In genomic region chr2:165320531-165321150, GRCm38 (mm10) we compare ENCODE assay signal across 7 mouse cellular contexts. TPM values are rescaled to one million over a fixed set of nuclear protein-coding genes. Genes with fewer than 3 reads are reported as not detected.
DNase-seq lines count a peak whose midpoint lies in the region; ATAC-seq and TF ChIP-seq lines count a peak whose summit lies in the region.

No protein-coding gene starts in this region.

- H3K4me2 ChIP-seq in heart, embryonic 16.5 days (ENCODE audit: low read depth, low read length), result peak overlapping the region; percentile 35; the same call in 1 of the 2 replicates
- H3K4me2 ChIP-seq in liver, embryonic 13.5 days, result peak overlapping the region; percentile 22; the same call in 1 of the 2 replicates

- no peak for TF ChIP-seq CTCF in cortical plate, adult 2 months (IDR thresholded peaks at IDR 0.05; ENCODE audit: extremely low read depth, insufficient read depth, low read length)

- WGBS in heart, embryonic 16.5 days, result 32% methylated on average over 12 of the region's 12 CpGs
- 27% methylated on average over 12 of the region's 12 CpGs for WGBS in liver, embryonic 13.5 days (ENCODE audit: insufficient replicate concordance)

- H3K36me3 ChIP-seq in heart, embryonic 16.5 days (ENCODE audit: control insufficient read depth, insufficient read depth), result 0 out of 2 replicates have a peak, but pooled peaks cover 3% of the 10 kb centered on the region
- peaks cover 5% of the 10 kb centered on the region for H3K36me3 ChIP-seq in liver, embryonic 13.5 days

- peak overlapping the region; percentile 15; the same call in 1 of the 2 replicates for H3K9ac ChIP-seq in heart, embryonic 16.5 days (ENCODE audit: low read length)
- no peak overlapping the region for H3K9ac ChIP-seq in liver, embryonic 13.5 days

- no peaks in the 10 kb centered on the region for H3K27me3 ChIP-seq in heart, embryonic 16.5 days (ENCODE audit: control insufficient read depth, insufficient read depth, low read length)
- H3K27me3 ChIP-seq in liver, embryonic 13.5 days, result no peaks in the 10 kb centered on the region

- no peaks in the 10 kb centered on the region for H3K9me3 ChIP-seq in heart, embryonic 16.5 days (replicated peaks; ENCODE audit: control insufficient read depth, low read length)
- H3K9me3 ChIP-seq in liver, embryonic 13.5 days (replicated peaks), result no peaks in the 10 kb centered on the region

- TF ChIP-seq POLR2A in cortical plate, adult 2 months (IDR thresholded peaks at IDR 0.05; ENCODE audit: extremely low read depth, insufficient read depth, low read length), result no peak

- H3K4me3 ChIP-seq in cortical plate, adult 2 months (ENCODE audit: insufficient read depth, low read length), result no peak overlapping the region
- H3K4me3 ChIP-seq in heart, embryonic 16.5 days (ENCODE audit: low read length), result no peak overlapping the region
- H3K4me3 ChIP-seq in liver, embryonic 13.5 days (replicated peaks), result no peak overlapping the region

- peak; percentile 53 for DNase-seq in retina, postnatal 1 day
- no peak for DNase-seq in retina, embryonic 14.5 days (ENCODE audit: low spot score)
- no peak for DNase-seq in liver, embryonic 13.5 days
- peak; percentile 38 for DNase-seq in skeletal muscle tissue, adult 2 months (ENCODE audit: low read depth, low spot score)
- DNase-seq in layer of hippocampus, postnatal 25 days (ENCODE audit: extremely low spot score in 1 of 2, low spot score in 1 of 2), result no peak

- peak overlapping the region; percentile 82 for H3K27ac ChIP-seq in cortical plate, adult 2 months (ENCODE audit: insufficient read depth, low read length)
- peak overlapping the region; percentile 80 for H3K27ac ChIP-seq in heart, embryonic 16.5 days (ENCODE audit: low read length)
- peak overlapping the region; percentile 3; the same call in 1 of the 2 replicates for H3K27ac ChIP-seq in liver, embryonic 13.5 days

- peak; percentile 30 for ATAC-seq in heart, embryonic 16.5 days (replicated peaks; ENCODE audit: extremely low read depth, insufficient read depth, low FRiP score)
- no peak for ATAC-seq in liver, embryonic 13.5 days (ENCODE audit: low read depth)

- peaks cover 51% of the 10 kb centered on the region for H3K4me1 ChIP-seq in cortical plate, adult 2 months (ENCODE audit: control insufficient read depth, insufficient read depth, low read length)
- H3K4me1 ChIP-seq in heart, embryonic 16.5 days (ENCODE audit: control insufficient read depth, insufficient read depth, low read length), result peaks cover 69% of the 10 kb centered on the region
- peaks cover 94% of the 10 kb centered on the region for H3K4me1 ChIP-seq in liver, embryonic 13.5 days (replicated peaks)

RNA-seq across cellular contexts. Expression of gene Elmo2, which starts 5.6 kb away (rescaled TPM):
- 139 and 153 TPM in 2 replicates for polyA plus RNA-seq in cortical plate, adult 2 months (2012; rRNA removed)
- polyA plus RNA-seq in heart, embryonic 16.5 days (2015; fragmentation: Nextera tagmentation; extraction: Ambion mirVana), result 44.9 and 46.2 TPM in 2 replicates
- 14.2 and 16.7 TPM in 2 replicates for polyA plus RNA-seq in liver, embryonic 13.5 days (2015; fragmentation: Nextera tagmentation; extraction: Ambion mirVana)
- 100 to 1,000 TPM; 191 to 202 TPM for total RNA-seq in layer of hippocampus, postnatal 25 days (2021)

RNA-seq across cellular contexts. Expression of gene Slc35c2, which starts 33.0 kb away (rescaled TPM):
- 53.6 and 56.1 TPM in 2 replicates for polyA plus RNA-seq in cortical plate, adult 2 months (2012; rRNA removed)
- 40.4 and 43.9 TPM in 2 replicates for polyA plus RNA-seq in heart, embryonic 16.5 days (2015; fragmentation: Nextera tagmentation; extraction: Ambion mirVana)
- polyA plus RNA-seq in liver, embryonic 13.5 days (2015; fragmentation: Nextera tagmentation; extraction: Ambion mirVana), result 40.2 and 40.3 TPM in 2 replicates
- 10 to 100 TPM; 93.2 to 96.7 TPM for total RNA-seq in layer of hippocampus, postnatal 25 days (2021)

RNA-seq across cellular contexts. Expression of gene Zfp663, which starts 47.9 kb away (rescaled TPM):
- 0.04 TPM in 1 of 2 replicates, not detected in the other for polyA plus RNA-seq in cortical plate, adult 2 months (2012; rRNA removed)
- polyA plus RNA-seq in heart, embryonic 16.5 days (2015; fragmentation: Nextera tagmentation; extraction: Ambion mirVana), result 0.29 and 0.34 TPM in 2 replicates
- polyA plus RNA-seq in liver, embryonic 13.5 days (2015; fragmentation: Nextera tagmentation; extraction: Ambion mirVana), result 0.05 and 0.07 TPM in 2 replicates
- under 1 TPM; 0.39 to 0.40 TPM for total RNA-seq in layer of hippocampus, postnatal 25 days (2021)

Comparison
In these comparisons a context has a peak if more than half of its experiments do, and no peak if none do; other contexts are left out.
1. DNase-seq: peak in retina, postnatal 1 day (single experiment) and skeletal muscle tissue, adult 2 months (single experiment); none in retina, embryonic 14.5 days (single experiment), liver, embryonic 13.5 days (single experiment) and layer of hippocampus, postnatal 25 days (0 of 2).
2. H3K27ac ChIP-seq: peak in every context shown above with its lines; median percentile 82 in cortical plate, adult 2 months; 80 in heart, embryonic 16.5 days; 3 in liver, embryonic 13.5 days.